Comparison of ENCODE assay signal across 13 mouse cellular contexts in genomic region chr11:54812314-54812713, GRCm38 (mm10). TPM values are rescaled to one million over a fixed set of nuclear protein-coding genes. Genes with fewer than 3 reads are reported as not detected.
A peak's percentile ranks its signal among the peaks of the same experiment; 100 is the strongest.
DNase-seq lines count a peak whose midpoint lies in the region; ATAC-seq and TF ChIP-seq lines count a peak whose summit lies in the region.
"Had no signal": no experiment of that assay in that cellular context is flagged by ENCODE, and none has a peak within 500 bp of the region (broad histone marks: within the 10 kb centered on the region; RNA-seq: fewer than 3 reads in every experiment).

No protein-coding gene starts in this region.

- 17% methylated on average over 4 of the region's 4 CpGs for WGBS in hindbrain, embryonic 13.5 days
- WGBS in neural tube, embryonic 13.5 days = 27% methylated on average over 4 of the region's 4 CpGs
- 66% methylated on average over 4 of the region's 4 CpGs for WGBS in stomach, postnatal 0 days

- peak; percentile 59; the same call in 1 of the 2 replicates for ATAC-seq in hindbrain, embryonic 13.5 days (ENCODE audit: low FRiP score)
- ATAC-seq in neural tube, embryonic 13.5 days (ENCODE audit: low read depth) = 0 out of 2 replicates have a peak, but pooled peaks have one; percentile 41
- no peak for ATAC-seq in stomach, postnatal 0 days (ENCODE audit: low FRiP score, low TSS enrichment)

- DNase-seq in left cerebral cortex, adult 2 months (ENCODE audit: extremely low spot score in 1 of 2, low spot score in 2 of 2) = no peak
- DNase-seq in left cerebral cortex, adult 9 months (ENCODE audit: low spot score in 2 of 2) = no peak
- peak; percentile 35 for DNase-seq in embryo, embryonic 11 days
- DNase-seq in thymus, postnatal 36 days = no peak
- no peak for DNase-seq in ovary, postnatal 10 days (ENCODE audit: low spot score)
- no peak for DNase-seq in stomach, postnatal 0 days (ENCODE audit: low spot score)
- DNase-seq: B cell, adult 2 months; cerebellum, adult 11 months; kidney, adult 8-10 months; liver, postnatal 0 days; thymus, adult 2 months had no signal

- 0 out of 2 replicates have a peak overlapping the region, but pooled peaks have one; percentile 59 for H3K27ac ChIP-seq in left cerebral cortex, adult 2 months
- peak overlapping the region; percentile 70 for H3K27ac ChIP-seq in hindbrain, embryonic 13.5 days
- H3K27ac ChIP-seq in neural tube, embryonic 13.5 days (replicated peaks) = peak overlapping the region; percentile 66
- no peak overlapping the region for H3K27ac ChIP-seq in stomach, postnatal 0 days (replicated peaks)

- no peaks in the 10 kb centered on the region for H3K36me3 ChIP-seq in hindbrain, embryonic 13.5 days
- H3K36me3 ChIP-seq in neural tube, embryonic 13.5 days = no peaks in the 10 kb centered on the region
- H3K36me3 ChIP-seq in stomach, postnatal 0 days (ENCODE audit: control insufficient read depth, insufficient read depth, low read length) = no peaks in the 10 kb centered on the region

- peaks cover 22% of the 10 kb centered on the region for H3K4me1 ChIP-seq in hindbrain, embryonic 13.5 days (replicated peaks)
- peaks cover 20% of the 10 kb centered on the region for H3K4me1 ChIP-seq in neural tube, embryonic 13.5 days (replicated peaks)
- no peaks in the 10 kb centered on the region for H3K4me1 ChIP-seq in stomach, postnatal 0 days (replicated peaks; ENCODE audit: control insufficient read depth, insufficient read depth)

- H3K4me2 ChIP-seq in hindbrain, embryonic 13.5 days = no peak overlapping the region
- H3K4me2 ChIP-seq in neural tube, embryonic 13.5 days = no peak overlapping the region
- H3K4me2 ChIP-seq in stomach, postnatal 0 days (replicated peaks; ENCODE audit: low read depth) = no peak overlapping the region

- no peak for TF ChIP-seq CTCF in left cerebral cortex, adult 2 months (IDR thresholded peaks at IDR 0.05)
- TF ChIP-seq CTCF in stomach, postnatal 0 days (IDR thresholded peaks at IDR 0.05; ENCODE audit: low read depth) = no peak

- H3K9me3 ChIP-seq in hindbrain, embryonic 13.5 days = no peaks in the 10 kb centered on the region
- H3K9me3 ChIP-seq in neural tube, embryonic 13.5 days = no peaks in the 10 kb centered on the region
- H3K9me3 ChIP-seq in stomach, postnatal 0 days (ENCODE audit: control insufficient read depth, low read length) = no peaks in the 10 kb centered on the region

- no peak overlapping the region for H3K9ac ChIP-seq in hindbrain, embryonic 13.5 days
- no peak overlapping the region for H3K9ac ChIP-seq in neural tube, embryonic 13.5 days
- no peak overlapping the region for H3K9ac ChIP-seq in stomach, postnatal 0 days (ENCODE audit: low read length)
- H3K9ac ChIP-seq: liver, postnatal 0 days had no signal

- no peak overlapping the region for H3K4me3 ChIP-seq in left cerebral cortex, adult 2 months
- no peak overlapping the region for H3K4me3 ChIP-seq in hindbrain, embryonic 13.5 days
- H3K4me3 ChIP-seq in neural tube, embryonic 13.5 days = no peak overlapping the region
- H3K4me3 ChIP-seq in stomach, postnatal 0 days (ENCODE audit: low read depth, low read length) = no peak overlapping the region

- intact Hi-C loops in left cerebral cortex, adult 2 months (cut with DNase I) = no loop called here

- TF ChIP-seq EP300 in stomach, postnatal 0 days (optimal IDR thresholded peaks at IDR 0.05) = no peak

- H3K27me3 ChIP-seq in hindbrain, embryonic 13.5 days = no peaks in the 10 kb centered on the region
- no peaks in the 10 kb centered on the region for H3K27me3 ChIP-seq in neural tube, embryonic 13.5 days
- no peaks in the 10 kb centered on the region for H3K27me3 ChIP-seq in stomach, postnatal 0 days (ENCODE audit: control insufficient read depth, insufficient read depth, low read length)

RNA-seq across cellular contexts. Expression of gene Cdc42se2, which starts 24.8 kb away (rescaled TPM):
- 100 to 1,000 TPM; 122 to 126 TPM for total RNA-seq in left cerebral cortex, adult 2 months (2021)
- 162 and 164 TPM in 2 replicates for polyA plus RNA-seq in hindbrain, embryonic 13.5 days (2015; fragmentation: Nextera tagmentation; extraction: Ambion mirVana)
- 134 and 144 TPM in 2 replicates for polyA plus RNA-seq in neural tube, embryonic 13.5 days (2015; fragmentation: Nextera tagmentation; extraction: Ambion mirVana)
- 30.6 and 32.3 TPM in 2 replicates for polyA plus RNA-seq in stomach, postnatal 0 days (2015; fragmentation: Nextera tagmentation; extraction: Ambion mirVana)

RNA-seq across cellular contexts. Expression of gene Lyrm7, which starts 48.4 kb away (rescaled TPM):
- total RNA-seq in left cerebral cortex, adult 2 months (2021) = 10 to 100 TPM; 25.8 to 27.2 TPM
- polyA plus RNA-seq in hindbrain, embryonic 13.5 days (2015; fragmentation: Nextera tagmentation; extraction: Ambion mirVana) = 9.1 and 11.7 TPM in 2 replicates
- 10.9 and 13.3 TPM in 2 replicates for polyA plus RNA-seq in neural tube, embryonic 13.5 days (2015; fragmentation: Nextera tagmentation; extraction: Ambion mirVana)
- polyA plus RNA-seq in stomach, postnatal 0 days (2015; fragmentation: Nextera tagmentation; extraction: Ambion mirVana) = 4.5 and 4.8 TPM in 2 replicates

RNA-seq across cellular contexts. Expression of gene Hint1, which starts 53.9 kb away (rescaled TPM):
- 100 to 1,000 TPM; 234 to 245 TPM for total RNA-seq in left cerebral cortex, adult 2 months (2021)
- polyA plus RNA-seq in hindbrain, embryonic 13.5 days (2015; fragmentation: Nextera tagmentation; extraction: Ambion mirVana) = 793 and 823 TPM in 2 replicates
- polyA plus RNA-seq in neural tube, embryonic 13.5 days (2015; fragmentation: Nextera tagmentation; extraction: Ambion mirVana) = 715 and 824 TPM in 2 replicates
- 745 and 824 TPM in 2 replicates for polyA plus RNA-seq in stomach, postnatal 0 days (2015; fragmentation: Nextera tagmentation; extraction: Ambion mirVana)
